Mouse (Mus musculus) heart, adult 18-20 months (tissue): ENCODE data around the gene Cacna1d. TPM values are rescaled to one million over a fixed set of nuclear protein-coding genes. Genes with fewer than 3 reads are reported as not detected.

ENCODE experiments used
- DNase-seq, 2 experiments: peaks; one replicate each; pipeline ENCODE4 v3.0.0; 2021 to 2022; ENCODE audit warnings: mixed read lengths in 1 of 2
- total RNA-seq, 2 experiments: library from RNA; stranded (reverse); gene quantifications; 2 replicates each; pipeline ENCODE4 v1.2.3; 2021

Gene Cacna1d
- total RNA-seq, 2 experiments from 2014 or later: 1.7 to 2.0 TPM

DNA sequence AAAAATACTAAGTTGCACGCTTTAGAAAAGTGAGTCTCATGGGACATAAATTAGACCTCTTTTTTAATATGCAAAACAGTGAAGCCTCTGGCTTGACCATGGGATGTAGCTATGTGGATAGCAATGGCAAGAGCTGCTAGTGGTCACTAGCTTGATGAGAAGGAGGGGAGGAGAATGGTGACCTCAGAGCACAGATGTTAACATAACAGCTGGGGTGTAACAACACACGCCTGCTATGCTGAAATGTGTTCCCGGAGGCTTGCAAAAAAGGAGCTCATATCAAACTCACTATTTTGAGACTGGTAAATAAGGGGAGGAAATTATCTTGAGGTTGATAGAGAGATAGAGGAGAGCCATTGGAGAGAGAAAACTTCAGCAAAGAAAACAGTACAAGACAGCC, 32.4 kb downstream of the Cacna1d start:
- peak; percentile 36 to 51 for DNase-seq

- DNase-seq: peak; percentile 25 to 53
These were observed 33.4 kb downstream of the Cacna1d start for GRCm38 (mm10) chr14:30457897-30458296.

DNA sequence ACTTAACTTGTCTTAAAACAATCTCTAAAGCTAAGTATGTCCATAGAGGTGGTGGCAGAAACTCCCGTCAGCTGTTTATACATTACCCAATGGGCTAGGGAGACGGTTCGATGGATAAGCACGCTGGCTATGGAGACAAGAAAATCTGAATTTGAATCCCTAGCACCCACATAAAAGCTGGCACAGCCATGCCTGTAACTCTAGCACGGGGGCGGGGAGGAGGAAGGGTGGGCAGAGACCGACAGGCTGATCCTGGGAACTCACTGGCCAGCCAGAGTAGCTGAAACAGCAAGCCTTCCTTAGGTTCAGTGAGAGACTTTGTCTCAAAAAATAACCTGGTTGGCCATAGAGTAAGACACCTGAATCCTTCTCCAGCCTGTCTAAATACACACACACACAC, 33.8 kb downstream of the Cacna1d start:
- peak in 1 of 2 experiments; percentile 6 for DNase-seq

- peak in 1 of 2 experiments; percentile 7 for DNase-seq
These were observed 35.3 kb downstream of the Cacna1d start for GRCm38 (mm10) chr14:30455801-30456595.

- DNase-seq: no peak
These were observed 51.3 kb downstream of the Cacna1d start for GRCm38 (mm10) chr14:30439915-30440314.

DNA sequence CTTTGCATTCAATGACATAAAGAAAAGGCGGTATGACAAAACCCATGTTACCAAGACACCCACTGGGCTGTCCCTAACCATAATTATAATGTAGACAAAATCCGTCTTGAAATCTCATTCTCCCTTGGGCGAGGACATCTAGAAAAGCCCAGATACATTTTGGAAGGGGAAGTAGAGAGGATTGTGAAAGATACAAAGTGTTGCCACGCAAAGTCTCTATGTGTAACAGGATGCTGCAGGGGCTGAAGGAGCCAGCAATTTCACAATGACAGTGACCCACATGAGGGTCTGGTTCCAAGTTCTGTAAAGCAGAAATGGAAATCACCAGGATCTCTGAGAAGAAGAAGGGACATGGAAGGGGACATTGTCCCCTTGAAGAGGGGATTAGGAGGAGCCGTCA, 55.9 kb downstream of the Cacna1d start:
- DNase-seq: peak in 1 of 2 experiments; percentile 27

DNA sequence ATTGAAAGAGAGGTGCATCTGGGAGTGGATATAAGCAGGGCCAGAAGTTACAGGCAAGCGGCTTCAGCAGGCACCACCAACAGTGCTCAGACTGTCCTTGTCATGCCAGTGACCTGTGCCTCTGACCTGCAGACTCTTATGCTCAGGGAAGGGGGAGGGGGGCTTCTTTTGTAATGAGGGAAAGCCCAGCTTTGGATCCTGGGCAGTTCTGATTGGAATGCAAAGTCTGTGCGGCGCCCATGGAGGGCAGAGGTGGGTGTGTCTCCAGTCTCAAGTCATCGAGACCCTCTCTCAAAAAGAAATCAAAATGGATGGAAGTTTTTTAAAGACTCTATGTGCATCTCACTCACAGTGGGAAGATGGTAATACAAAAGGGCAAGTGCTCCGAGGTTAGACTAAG, 60.8 kb downstream of the Cacna1d start:
- no peak for DNase-seq

DNA sequence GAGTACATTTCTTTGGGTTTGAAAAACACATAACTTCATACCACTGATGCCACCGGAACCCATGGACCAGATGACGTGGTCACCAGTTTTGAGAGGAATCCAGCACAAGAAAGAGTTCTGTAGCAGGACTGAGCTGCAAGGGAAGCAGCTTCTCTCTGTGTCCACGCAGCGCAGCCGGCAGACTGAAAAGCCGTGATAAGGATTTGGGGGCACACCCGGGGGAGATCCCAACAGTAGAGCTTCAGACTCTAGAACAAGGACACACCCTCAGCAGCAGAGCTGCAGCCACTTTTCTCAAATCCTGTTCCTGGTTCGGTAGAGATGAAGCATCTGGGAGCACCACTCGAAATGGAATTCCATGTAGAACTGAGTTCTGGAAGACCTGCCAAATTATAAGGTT, 61.2 kb downstream of the Cacna1d start:
- DNase-seq: peak in 1 of 2 experiments; percentile 7

DNA sequence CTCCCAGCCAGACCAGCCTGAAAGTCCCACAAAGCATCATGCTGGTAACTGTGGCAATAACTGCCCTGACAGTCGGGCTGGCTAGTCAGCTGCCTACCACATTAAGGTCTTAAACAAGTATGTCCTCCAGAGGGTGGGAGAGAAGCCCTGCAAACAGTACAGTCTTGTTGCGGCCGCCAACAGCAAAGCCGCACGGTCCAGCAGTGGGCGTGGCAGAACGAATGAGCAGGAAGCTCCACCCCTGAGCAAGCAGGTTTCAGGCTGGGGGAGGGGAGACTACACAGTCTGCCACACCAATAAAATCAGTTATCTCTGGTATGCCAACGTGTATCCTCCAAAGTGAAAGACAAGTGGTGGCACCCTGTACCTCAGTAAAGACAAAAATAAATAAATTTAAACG, 61.6 kb downstream of the Cacna1d start:
- peak; percentile 28 to 30 for DNase-seq

GRCm38 (mm10) chr14:30428757-30429156, 62.5 kb downstream of the Cacna1d start:
- DNase-seq: no peak

DNA sequence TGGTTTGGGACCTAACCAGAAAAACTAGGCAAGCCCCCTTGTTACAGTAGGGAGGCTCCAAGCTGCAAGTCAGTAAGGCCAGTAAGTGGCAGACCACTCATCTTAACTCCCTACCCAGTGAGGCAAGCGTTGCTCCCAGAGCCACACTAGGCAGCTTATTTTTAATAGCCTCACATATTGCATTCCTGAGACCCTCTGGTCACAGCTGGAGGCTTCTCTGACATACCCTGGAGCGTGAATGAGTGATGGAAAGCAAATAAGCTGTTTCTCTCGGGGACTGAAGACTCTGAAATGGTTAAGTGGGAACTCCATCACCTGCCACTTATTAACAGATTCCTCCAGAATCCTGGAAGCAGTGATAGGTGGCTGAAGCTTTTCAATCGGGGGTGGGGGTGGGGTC, 65.4 kb downstream of the Cacna1d start:
- DNase-seq: no peak

GRCm38 (mm10) chr14:30425175-30425574, 66.1 kb downstream of the Cacna1d start:
- DNase-seq: peak; percentile 8 to 49

GRCm38 (mm10) chr14:30424638-30425037, 66.6 kb downstream of the Cacna1d start:
- DNase-seq: no peak

DNA sequence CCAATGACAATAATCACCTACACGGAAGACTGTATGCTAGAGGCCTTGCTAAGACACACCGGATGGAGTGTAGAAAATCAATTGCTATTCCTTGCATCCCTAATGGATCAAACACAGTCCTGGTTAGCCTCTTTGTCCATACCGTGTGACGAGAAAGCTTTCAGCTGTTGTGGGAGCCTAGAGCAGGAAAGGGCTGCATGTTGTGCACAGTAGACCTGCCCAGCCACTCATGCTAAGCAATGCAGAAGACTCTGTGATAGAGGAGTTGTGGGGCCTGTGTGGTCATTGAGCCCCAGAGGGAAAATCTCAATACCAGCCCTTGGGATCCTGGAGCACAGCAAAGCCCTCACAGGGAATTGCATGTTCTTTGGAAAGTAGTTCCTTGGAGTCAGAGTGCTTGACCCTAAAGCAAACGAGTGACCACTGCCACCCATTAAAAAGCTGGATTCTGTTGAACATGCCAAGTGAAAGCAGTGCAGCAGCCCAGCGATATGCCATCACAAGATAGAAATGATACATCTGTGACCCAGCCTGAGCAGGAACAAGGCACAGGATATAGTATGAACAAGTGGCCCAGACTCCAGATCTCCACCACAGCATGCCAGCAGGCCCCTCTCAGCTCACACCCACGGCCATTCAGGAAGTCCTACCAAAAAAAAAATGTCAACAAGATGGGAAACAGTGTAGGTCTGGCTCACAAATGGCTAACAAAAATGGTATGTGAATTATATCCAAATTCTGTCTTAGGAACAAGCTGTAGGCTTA, 68.7 kb downstream of the Cacna1d start:
- DNase-seq: no peak

DNA sequence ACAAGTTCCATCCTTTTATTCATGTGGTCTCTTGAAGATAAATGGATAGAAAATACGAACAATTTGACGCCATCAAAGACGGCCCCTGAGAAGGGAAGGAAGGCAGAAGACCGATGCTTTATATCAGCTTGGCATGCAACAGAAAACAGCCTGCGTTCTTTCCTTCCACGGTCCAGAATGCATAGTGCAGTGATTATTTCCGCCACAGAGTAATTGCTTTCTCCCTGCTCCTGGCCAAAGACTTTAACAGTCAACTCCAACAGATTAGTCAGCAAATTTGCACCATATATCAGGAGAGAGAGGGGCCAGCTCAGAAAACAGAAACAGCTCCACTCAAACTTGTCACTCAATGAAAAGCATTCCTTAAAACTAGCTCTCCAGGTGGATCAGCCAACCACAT, 71.8 kb downstream of the Cacna1d start:
- no peak for DNase-seq

DNA sequence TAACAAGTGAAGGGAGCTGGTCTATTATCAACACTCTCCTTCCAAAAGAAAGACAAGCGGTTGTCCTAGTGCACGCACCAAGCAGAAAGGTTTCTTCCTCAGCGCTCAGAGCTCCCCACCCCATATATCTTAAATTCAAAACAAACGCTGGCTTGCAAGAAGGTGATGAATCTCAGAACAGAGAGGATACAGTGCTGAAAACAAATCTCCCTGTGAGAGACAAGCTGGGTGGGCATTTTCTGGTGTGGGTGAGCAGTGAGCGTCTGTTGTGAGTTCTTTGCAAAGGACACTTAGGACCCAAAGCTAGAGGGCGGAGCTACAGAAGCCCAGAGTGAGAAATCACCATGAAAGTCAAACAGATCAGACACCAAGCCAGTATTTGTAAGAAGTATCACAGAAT, 72.2 kb downstream of the Cacna1d start:
- DNase-seq: no peak

DNA sequence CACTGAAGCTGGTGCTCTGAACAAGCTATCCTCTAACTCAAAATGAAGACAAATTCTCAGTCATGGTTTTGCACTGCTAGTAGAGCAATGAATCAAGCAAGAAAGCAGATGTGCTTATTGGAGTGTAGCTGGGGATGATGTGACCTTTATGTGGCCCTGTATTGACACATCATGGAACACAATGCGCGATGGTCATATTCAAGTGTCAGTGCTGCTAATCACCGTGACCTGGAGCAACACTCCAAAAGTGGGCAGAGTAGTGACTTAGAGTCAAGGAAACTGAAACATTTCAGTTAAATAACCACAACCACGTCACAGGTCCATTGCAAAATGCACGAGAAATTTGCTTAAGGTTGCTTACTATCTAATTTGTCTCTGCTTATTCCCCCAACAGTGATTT, 75.4 kb downstream of the Cacna1d start:
- no peak for DNase-seq

DNA sequence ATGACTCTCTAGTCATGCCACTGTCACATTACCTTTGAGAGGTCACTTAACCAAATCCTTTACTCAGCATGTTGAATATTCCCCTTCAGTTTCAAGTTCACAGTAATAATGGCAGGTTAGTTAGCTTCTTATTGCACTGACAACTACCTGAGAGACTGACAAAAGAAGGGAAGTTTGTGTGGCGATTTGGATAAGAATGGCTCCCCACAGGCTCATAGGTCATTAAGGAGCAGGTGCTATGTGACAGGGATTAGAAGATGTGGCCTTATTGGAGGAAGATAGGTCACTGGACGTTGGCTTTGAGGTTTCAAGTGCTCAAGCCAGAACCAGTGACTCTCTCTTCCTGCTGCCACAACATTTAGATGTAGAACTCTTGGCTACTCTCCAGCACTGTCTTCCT, 77.1 kb downstream of the Cacna1d start:
- no peak for DNase-seq

GRCm38 (mm10) chr14:30409331-30409730, 81.9 kb downstream of the Cacna1d start:
- no peak for DNase-seq

DNA sequence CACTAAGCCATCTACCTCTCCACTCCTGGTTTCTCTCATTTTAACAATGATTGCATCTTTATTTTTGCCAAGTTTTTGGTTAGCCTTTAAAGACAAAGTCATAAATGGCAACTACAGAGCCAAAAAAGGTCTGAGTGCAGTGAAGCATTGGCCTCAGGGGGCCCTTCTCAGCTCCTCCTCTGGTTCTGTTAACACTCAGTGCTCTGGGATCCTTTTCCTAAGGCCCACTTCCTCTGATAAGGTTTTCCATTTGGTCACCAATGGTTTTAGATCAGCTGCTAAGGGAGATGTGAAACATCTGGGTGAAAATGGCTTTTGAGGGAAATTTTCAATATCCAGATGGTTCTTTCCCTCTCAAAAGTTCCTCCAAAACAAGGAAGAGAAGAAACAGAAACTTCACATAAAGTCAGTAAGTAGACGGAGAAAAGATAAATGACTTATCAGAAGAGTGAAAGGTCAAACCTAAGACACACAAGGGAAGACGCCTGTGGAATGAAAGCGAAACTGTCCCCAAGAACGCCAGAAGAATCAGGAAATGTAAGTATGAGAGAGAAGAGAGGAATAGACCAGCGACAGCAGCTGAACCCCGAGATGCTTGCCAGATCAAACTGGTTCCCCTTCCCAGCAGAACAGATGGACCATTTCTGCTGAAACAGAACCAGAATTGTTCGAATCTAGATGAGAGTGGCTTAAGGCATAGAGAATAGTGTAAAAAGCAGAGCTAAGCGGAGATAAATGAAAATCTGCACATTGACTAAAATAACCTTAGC, 85.6 kb downstream of the Cacna1d start:
- peak; percentile 60 to 63 for DNase-seq

GRCm38 (mm10) chr14:30378306-30378705, 112.9 kb downstream of the Cacna1d start:
- no peak for DNase-seq

- no peak for DNase-seq
These were observed 118.4 kb downstream of the Cacna1d start for GRCm38 (mm10) chr14:30372878-30373277.

- DNase-seq: no peak
These were observed 120.2 kb downstream of the Cacna1d start for GRCm38 (mm10) chr14:30371070-30371469.
